In genomic region chr16:33752904-33753578, GRCm38 (mm10) we compare ENCODE assay signal across 15 mouse cellular contexts. TPM values are rescaled to one million over a fixed set of nuclear protein-coding genes. Genes with fewer than 3 reads are reported as not detected.
DNase-seq lines count a peak whose midpoint lies in the region; ATAC-seq and TF ChIP-seq lines count a peak whose summit lies in the region.
"Had no signal": no experiment of that assay in that cellular context is flagged by ENCODE, and none has a peak within 500 bp of the region (broad histone marks: within the 10 kb centered on the region; RNA-seq: fewer than 3 reads in every experiment).

No protein-coding gene starts in this region.

- ATAC-seq in stomach, embryonic 15.5 days (ENCODE audit: insufficient read depth, low FRiP score, low read depth) = no peak
- ATAC-seq in stomach, postnatal 0 days (ENCODE audit: low FRiP score, low TSS enrichment) = no peak; the same call in 1 of the 2 replicates
- ATAC-seq in heart, postnatal 0 days (ENCODE audit: insufficient read depth, low read depth) = peak; percentile 93
- ATAC-seq: forebrain, embryonic 13.5 days had no signal

- no peaks in the 10 kb centered on the region for H3K9me3 ChIP-seq in stomach, embryonic 15.5 days
- H3K9me3 ChIP-seq in stomach, postnatal 0 days (ENCODE audit: control insufficient read depth, low read length) = no peaks in the 10 kb centered on the region
- H3K9me3 ChIP-seq in heart, postnatal 0 days (replicated peaks; ENCODE audit: control insufficient read depth, low read length) = no peaks in the 10 kb centered on the region
- H3K9me3 ChIP-seq: forebrain, embryonic 13.5 days; hindbrain, embryonic 15.5 days had no signal

- no peak overlapping the region for H3K4me3 ChIP-seq in gastrocnemius, adult 2 months
- no peak overlapping the region for H3K4me3 ChIP-seq in stomach, embryonic 15.5 days (replicated peaks)
- no peak overlapping the region for H3K4me3 ChIP-seq in stomach, postnatal 0 days (ENCODE audit: low read depth, low read length)
- H3K4me3 ChIP-seq in heart, postnatal 0 days (ENCODE audit: low read depth, low read length) = no peak overlapping the region
- H3K4me3 ChIP-seq: forebrain, embryonic 13.5 days; hindbrain, embryonic 15.5 days had no signal

- H3K4me2 ChIP-seq in stomach, embryonic 15.5 days = no peak overlapping the region
- no peak overlapping the region for H3K4me2 ChIP-seq in stomach, postnatal 0 days (replicated peaks; ENCODE audit: low read depth)
- no peak overlapping the region for H3K4me2 ChIP-seq in heart, postnatal 0 days (ENCODE audit: low read depth, low read length)
- H3K4me2 ChIP-seq: forebrain, embryonic 13.5 days; hindbrain, embryonic 15.5 days had no signal

- no peak for TF ChIP-seq CTCF in gastrocnemius, adult 2 months (IDR thresholded peaks at IDR 0.05)
- TF ChIP-seq CTCF in stomach, postnatal 0 days (IDR thresholded peaks at IDR 0.05; ENCODE audit: low read depth) = no peak
- 0 out of 2 replicates have a peak, but pooled peaks have one; percentile 2 for TF ChIP-seq CTCF in heart, postnatal 0 days (IDR thresholded peaks at IDR 0.05; ENCODE audit: low read depth)

- H3K27ac ChIP-seq in gastrocnemius, adult 2 months = peak overlapping the region; percentile 46
- H3K27ac ChIP-seq in stomach, embryonic 15.5 days = 0 out of 2 replicates have a peak overlapping the region, but pooled peaks have one; percentile 5
- H3K27ac ChIP-seq in stomach, postnatal 0 days (replicated peaks) = no peak overlapping the region
- peak overlapping the region; percentile 86 for H3K27ac ChIP-seq in heart, postnatal 0 days (ENCODE audit: low read depth)
- H3K27ac ChIP-seq: forebrain, embryonic 13.5 days; hindbrain, embryonic 15.5 days; liver, embryonic 14.5 days had no signal

- DNase-seq in gastrocnemius, adult 2 months = no peak
- no peak for DNase-seq in gastrocnemius, postnatal 36 days
- DNase-seq in stomach, postnatal 0 days (ENCODE audit: low spot score) = no peak
- DNase-seq in heart, postnatal 0 days (ENCODE audit: low spot score) = peak; percentile 78
- DNase-seq in spleen, postnatal 36 days (ENCODE audit: low spot score in 2 of 2) = no peak
- DNase-seq in kidney, adult 9 months = no peak
- DNase-seq: cerebellum, adult 8-10 months; kidney, adult 8-10 months; layer of hippocampus, postnatal 36 days; right cerebral cortex, postnatal 25 days had no signal

- 0 out of 2 replicates have a peak, but pooled peaks cover 7% of the 10 kb centered on the region for H3K36me3 ChIP-seq in stomach, embryonic 15.5 days
- 0 out of 2 replicates have a peak, but pooled peaks cover 3% of the 10 kb centered on the region for H3K36me3 ChIP-seq in stomach, postnatal 0 days (ENCODE audit: control insufficient read depth, insufficient read depth, low read length)
- H3K36me3 ChIP-seq in heart, postnatal 0 days (replicated peaks; ENCODE audit: control insufficient read depth, insufficient read depth, low read length) = peaks cover 90% of the 10 kb centered on the region
- H3K36me3 ChIP-seq: hindbrain, embryonic 15.5 days had no signal

- no peaks in the 10 kb centered on the region for H3K27me3 ChIP-seq in stomach, embryonic 15.5 days (replicated peaks)
- H3K27me3 ChIP-seq in stomach, postnatal 0 days (ENCODE audit: control insufficient read depth, insufficient read depth, low read length) = no peaks in the 10 kb centered on the region
- H3K27me3 ChIP-seq in heart, postnatal 0 days (ENCODE audit: control insufficient read depth, insufficient read depth, low read length) = no peaks in the 10 kb centered on the region
- H3K27me3 ChIP-seq: forebrain, embryonic 13.5 days; hindbrain, embryonic 15.5 days had no signal

- intact Hi-C loops in gastrocnemius, adult 2 months (cut with DNase I) = no loop called here
- intact Hi-C loops in gastrocnemius, postnatal 36 days (cut with DNase I) = no loop called here

- no peak for TF ChIP-seq EP300 in stomach, postnatal 0 days (optimal IDR thresholded peaks at IDR 0.05)
- TF ChIP-seq EP300 in heart, postnatal 0 days (IDR thresholded peaks at IDR 0.05; ENCODE audit: low read depth) = peak; percentile 57; the same call in 1 of the 2 replicates

- no peak overlapping the region for H3K9ac ChIP-seq in stomach, embryonic 15.5 days
- no peak overlapping the region for H3K9ac ChIP-seq in stomach, postnatal 0 days (ENCODE audit: low read length)
- no peak overlapping the region for H3K9ac ChIP-seq in heart, postnatal 0 days (replicated peaks; ENCODE audit: low read depth, low read length)
- H3K9ac ChIP-seq: forebrain, embryonic 13.5 days; hindbrain, embryonic 15.5 days; liver, embryonic 14.5 days had no signal

- WGBS in stomach, embryonic 15.5 days = 81% methylated on average over 8 of the region's 8 CpGs
- 69% methylated on average over 8 of the region's 8 CpGs for WGBS in stomach, postnatal 0 days
- 33% methylated on average over 8 of the region's 8 CpGs for WGBS in heart, postnatal 0 days

- no peaks in the 10 kb centered on the region for H3K4me1 ChIP-seq in stomach, embryonic 15.5 days
- no peaks in the 10 kb centered on the region for H3K4me1 ChIP-seq in stomach, postnatal 0 days (replicated peaks; ENCODE audit: control insufficient read depth, insufficient read depth)
- H3K4me1 ChIP-seq in heart, postnatal 0 days (ENCODE audit: control insufficient read depth, insufficient read depth) = no peaks in the 10 kb centered on the region
- H3K4me1 ChIP-seq: forebrain, embryonic 13.5 days; hindbrain, embryonic 15.5 days had no signal

RNA-seq across cellular contexts. Expression of gene Muc13, which starts 40.8 kb away (rescaled TPM):
- total RNA-seq in gastrocnemius, adult 2 months (2021) = not detected
- total RNA-seq in gastrocnemius, postnatal 36 days (2021) = not detected
- polyA plus RNA-seq in stomach, embryonic 15.5 days (2015; fragmentation: Nextera tagmentation; extraction: Ambion mirVana) = 42.0 and 60.9 TPM in 2 replicates
- polyA plus RNA-seq in stomach, postnatal 0 days (2015; fragmentation: Nextera tagmentation; extraction: Ambion mirVana) = 8.7 and 10.6 TPM in 2 replicates
- not detected in 2 replicates for total RNA-seq in heart, postnatal 0 days (2014; rRNA removed; ENCODE audit: low replicate concordance)
- polyA plus RNA-seq in heart, postnatal 0 days (2015; fragmentation: Nextera tagmentation; extraction: Ambion mirVana) = not detected in 2 replicates
- total RNA-seq: gastrocnemius, adult 8-10 months; layer of hippocampus, postnatal 36 days had no signal
- polyA plus RNA-seq: forebrain, embryonic 13.5 days had no signal
